Mouse (Mus musculus) heart, postnatal 36 days (tissue): ENCODE results near the gene Rln3. TPM values are rescaled to one million over a fixed set of nuclear protein-coding genes. Genes with fewer than 3 reads are reported as not detected.
A peak's percentile ranks its signal among the peaks of the same experiment; 100 is the strongest.

ENCODE experiments used
- DNase-seq, 2 experiments: peaks; one replicate each; pipeline ENCODE4 v3.0.0; 2021 to 2022
- intact Hi-C: fragments of 180-260 bp; cut with DNase I; formaldehyde crosslinking; loops from one replicate; pipeline ENCODE4 v1.15.1; 2025
- total RNA-seq, 2 experiments: library from RNA; stranded (reverse); gene quantifications; 2 replicates each; pipeline ENCODE4 v1.2.3; 2021

The Rln3 gene
- not detected for total RNA-seq

DNA sequence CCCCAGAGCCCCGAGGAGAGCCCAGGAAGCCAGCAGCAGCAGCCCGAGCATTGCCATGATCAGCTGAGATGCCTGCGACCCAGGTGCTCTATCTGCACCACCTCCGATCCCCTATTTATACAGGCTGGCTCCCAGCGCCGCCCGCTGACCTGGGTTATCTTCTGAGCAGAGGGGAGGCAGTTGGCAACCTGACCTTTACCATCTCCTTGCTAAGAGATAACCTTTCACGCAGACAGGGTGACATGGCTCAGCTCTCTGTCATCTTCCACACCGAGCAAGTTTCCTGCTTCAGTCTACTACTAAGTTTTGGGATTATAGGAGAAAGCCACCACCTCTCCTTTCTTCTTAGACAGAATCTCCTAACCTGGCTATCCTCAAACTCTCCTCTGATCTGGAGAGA, at the start of gene Rln3:
Gene Rln3 (minus strand): TSS at position 101 of the 400 bp plus-strand sequence.
- intact Hi-C loops = no loop called here
- DNase-seq = no peak

GRCm38 (mm10) chr8:84090585-84090984, 45.8 kb upstream of the Rln3 start:
- DNase-seq = no peak
- intact Hi-C loops = no loop called here

GRCm38 (mm10) chr8:84089277-84089676, 44.5 kb upstream of the Rln3 start:
- DNase-seq = no peak
- intact Hi-C loops = no loop called here

GRCm38 (mm10) chr8:84087821-84088220, 43.0 kb upstream of the Rln3 start:
- DNase-seq = no peak
- intact Hi-C loops = no loop called here

GRCm38 (mm10) chr8:84087156-84087555, 42.4 kb upstream of the Rln3 start:
- intact Hi-C loops = no loop called here
- DNase-seq = no peak

- DNase-seq = no peak
- intact Hi-C loops = no loop called here
These were observed 39.7 kb upstream of the Rln3 start for GRCm38 (mm10) chr8:84084341-84085115.

DNA sequence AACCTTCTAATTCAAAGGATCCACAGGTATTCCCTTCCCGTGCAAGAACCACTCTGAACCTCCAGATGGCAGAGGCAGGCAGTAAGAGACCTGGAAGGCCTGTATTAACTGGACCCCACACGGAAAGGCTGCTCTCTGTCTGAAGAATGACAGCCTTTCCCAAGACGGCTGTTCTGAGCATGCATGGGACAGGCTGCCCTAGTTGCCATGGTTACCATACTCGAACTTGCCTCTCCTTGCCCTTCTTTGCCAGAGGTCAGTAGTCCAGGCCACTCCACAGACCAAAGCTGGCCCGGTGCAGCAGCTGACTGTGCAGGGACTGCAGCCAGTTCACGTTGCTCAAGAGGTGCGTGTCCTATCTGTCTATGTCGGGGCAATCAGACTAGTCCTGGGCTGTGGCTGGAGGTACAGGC, 39.0 kb upstream of the Rln3 start:
- peak in 1 of 2 experiments; percentile 30 for DNase-seq
- intact Hi-C loops = no loop called here

GRCm38 (mm10) chr8:84079206-84079605, 34.4 kb upstream of the Rln3 start:
- intact Hi-C loops = no loop called here
- DNase-seq = peak in 1 of 2 experiments; percentile 1

DNA sequence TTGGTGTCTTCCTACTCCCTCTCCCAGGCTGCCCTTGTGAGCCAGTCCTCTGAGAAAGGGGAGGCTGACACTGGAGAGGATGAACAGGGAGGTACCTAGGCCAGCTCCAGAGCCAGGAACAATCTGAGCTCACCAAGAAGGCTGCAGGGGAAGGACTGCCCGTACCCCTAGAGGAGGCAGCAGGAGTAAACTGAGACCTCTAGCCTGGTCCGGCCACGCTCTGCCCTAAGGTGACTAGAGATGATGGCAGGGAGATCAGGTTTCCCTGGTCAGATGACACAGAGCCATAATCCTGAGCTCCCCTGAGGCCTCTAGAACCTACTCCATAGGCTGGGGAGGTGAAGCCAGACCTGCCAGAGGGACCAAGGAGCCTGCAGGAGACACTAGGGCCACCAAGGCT, 32.0 kb upstream of the Rln3 start:
- intact Hi-C loops = no loop called here

GRCm38 (mm10) chr8:84076412-84076811, 31.6 kb upstream of the Rln3 start:
- DNase-seq = no peak
- intact Hi-C loops = no loop called here

More for the DNA sequence above, 32.0 kb upstream of the Rln3 start:
- DNase-seq = no peak

DNA sequence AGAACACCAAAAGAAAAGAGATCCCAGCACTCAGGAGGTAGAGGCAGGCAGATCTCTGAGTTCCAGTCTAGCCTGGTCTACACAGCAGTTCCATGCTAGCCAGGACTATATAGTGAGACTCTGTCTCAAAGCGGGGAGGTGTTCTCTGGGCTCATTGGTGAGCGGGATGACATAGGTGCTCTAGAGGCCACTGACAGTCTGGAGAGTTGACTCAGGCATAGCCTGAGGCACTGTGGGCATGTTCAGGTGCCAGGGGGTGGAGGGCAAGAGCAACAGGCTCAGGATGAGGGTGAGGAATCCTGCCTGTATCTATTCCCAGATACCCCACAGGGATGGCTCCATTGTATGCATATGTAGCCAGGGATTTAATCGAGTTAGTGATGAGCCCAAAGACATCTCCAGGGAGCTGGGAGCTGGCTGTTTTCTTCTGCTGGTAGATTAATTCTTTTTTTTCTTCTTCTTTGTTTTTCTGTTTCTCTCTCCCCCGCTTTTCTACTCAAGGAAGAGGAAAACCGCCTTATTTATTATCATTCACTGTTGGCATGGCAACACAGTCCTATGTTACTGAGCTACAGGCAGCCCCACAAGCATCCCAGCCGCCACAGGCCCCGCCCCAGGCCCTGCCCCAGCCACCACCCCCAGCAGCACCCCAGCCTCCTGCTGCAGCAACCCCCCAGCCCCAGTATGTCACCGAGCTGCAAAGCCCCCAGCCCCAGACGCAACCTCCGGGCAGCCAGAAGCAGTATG, 28.6 kb upstream of the Rln3 start:
- DNase-seq = no peak
- intact Hi-C loops = no loop called here

DNA sequence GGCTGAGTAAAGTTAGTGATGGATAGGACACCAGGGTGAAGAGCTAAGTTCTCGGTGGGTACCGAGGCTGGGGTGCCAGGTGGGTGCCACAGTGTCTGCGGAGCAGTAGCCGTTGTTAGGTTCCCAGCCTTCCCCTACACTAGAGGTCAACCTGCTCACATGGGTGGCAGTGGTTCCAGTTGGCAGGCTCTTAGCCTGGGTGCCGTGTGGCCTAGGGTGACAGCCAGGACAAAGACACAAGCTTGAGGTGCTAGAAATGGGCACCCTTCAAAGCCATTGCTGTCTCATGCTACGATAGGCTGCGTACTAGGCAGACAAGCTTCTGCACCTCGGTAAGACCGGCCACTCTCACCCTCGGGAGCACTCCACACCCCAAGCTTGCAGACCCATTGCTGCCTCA, 27.5 kb upstream of the Rln3 start:
- no peak for DNase-seq
- intact Hi-C loops = no loop called here

GRCm38 (mm10) chr8:84071921-84072320, 27.1 kb upstream of the Rln3 start:
- peak in 1 of 2 experiments; percentile 26 for DNase-seq

GRCm38 (mm10) chr8:84070667-84071066, 25.9 kb upstream of the Rln3 start:
- intact Hi-C loops = loop anchor here (2.0 kb wide), 1 partner anchor 32 kb away; no protein-coding TSS in a partner anchor
- DNase-seq = peak in 1 of 2 experiments; percentile 29

More at GRCm38 (mm10) chr8:84071921-84072320, 27.1 kb upstream of the Rln3 start:
- intact Hi-C loops = loop anchor here (2.0 kb wide), 1 partner anchor 31 kb away; no protein-coding TSS in a partner anchor

GRCm38 (mm10) chr8:84070241-84070640, 25.4 kb upstream of the Rln3 start:
- intact Hi-C loops = loop anchor here (2.0 kb wide), 1 partner anchor 33 kb away; no protein-coding TSS in a partner anchor
- no peak for DNase-seq

- no peak for DNase-seq
These were observed 24.9 kb upstream of the Rln3 start for GRCm38 (mm10) chr8:84069750-84070149.

GRCm38 (mm10) chr8:84069169-84069568, 24.4 kb upstream of the Rln3 start:
- no peak for DNase-seq
- intact Hi-C loops = no loop called here

More at GRCm38 (mm10) chr8:84069750-84070149, 24.9 kb upstream of the Rln3 start:
- intact Hi-C loops = loop anchor here (2.0 kb wide), 1 partner anchor 33 kb away; no protein-coding TSS in a partner anchor

DNA sequence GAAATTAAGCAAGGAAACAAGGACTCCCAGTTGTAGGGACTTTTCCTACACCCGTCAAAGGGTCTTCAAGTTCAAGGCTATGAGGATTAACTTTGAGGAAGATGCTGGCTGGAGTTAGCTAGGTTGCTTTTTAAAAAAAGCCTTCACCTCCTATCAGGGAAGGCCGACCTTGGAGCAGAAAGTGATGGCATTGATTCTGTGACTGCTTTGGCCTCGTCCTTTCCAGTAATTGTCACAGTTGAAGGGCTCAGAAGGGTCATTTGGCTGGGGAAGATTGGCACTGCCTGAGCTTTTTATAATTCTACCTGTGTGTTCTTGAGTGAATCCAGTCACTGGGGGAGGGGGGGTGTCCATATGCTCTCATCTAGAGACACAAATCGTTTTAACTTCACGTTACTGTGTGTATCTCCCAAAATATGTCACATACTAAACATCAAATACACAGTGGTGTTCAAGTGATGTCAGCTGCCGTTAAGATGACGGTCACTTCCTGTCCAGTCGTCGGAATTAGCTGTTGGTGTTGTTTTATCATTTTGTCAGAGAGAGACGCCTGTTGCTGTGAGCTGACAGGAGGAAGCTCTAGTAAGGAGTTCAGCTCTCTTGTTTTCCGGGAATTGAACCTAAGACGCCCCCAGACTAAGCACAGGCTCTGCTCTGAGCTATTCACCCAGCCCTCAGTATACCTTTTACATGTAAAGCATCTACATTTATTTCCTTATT, 23.7 kb upstream of the Rln3 start:
- intact Hi-C loops = no loop called here
- DNase-seq = no peak

- intact Hi-C loops = loop anchor here (2.0 kb wide), 1 partner anchor 63 kb away; no protein-coding TSS in a partner anchor
These were observed 23.1 kb upstream of the Rln3 start for GRCm38 (mm10) chr8:84067911-84068310.

DNA sequence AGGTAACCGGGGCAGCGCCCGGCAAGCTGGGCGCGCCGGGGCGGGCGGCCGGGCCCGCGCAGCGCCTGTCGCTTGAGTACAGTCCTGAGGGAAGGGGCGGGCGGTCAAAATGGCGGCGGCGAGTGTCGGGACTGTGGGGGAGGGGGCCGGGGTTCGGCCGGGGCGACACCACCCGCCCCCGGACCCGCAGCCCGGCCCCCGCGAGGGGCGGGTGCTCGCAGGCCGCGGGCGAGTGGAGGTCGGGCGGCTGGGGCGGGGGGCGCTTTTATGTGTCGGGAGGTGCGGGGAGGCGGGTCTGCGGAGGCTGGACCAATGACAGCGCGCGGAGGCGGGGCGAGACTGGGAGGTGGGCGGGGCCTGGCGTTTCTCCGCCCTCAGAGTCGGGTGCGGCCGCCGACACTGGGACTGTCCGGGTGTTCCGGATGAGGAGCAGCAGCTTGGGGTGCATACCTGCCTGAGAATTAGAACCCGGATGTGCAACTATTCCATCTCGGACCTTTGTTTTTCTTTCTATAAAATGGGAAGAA, 22.3 kb upstream of the Rln3 start:
- peak; percentile 99 for DNase-seq
- intact Hi-C loops = loop anchor here (2.0 kb wide), 1 partner anchor 62 kb away; no protein-coding TSS in a partner anchor

More at GRCm38 (mm10) chr8:84067911-84068310, 23.1 kb upstream of the Rln3 start:
- no peak for DNase-seq
